Mouse (Mus musculus): ENCODE results near the gene Swt1. TPM values are rescaled to one million over a fixed set of nuclear protein-coding genes. Genes with fewer than 3 reads are reported as not detected.
A peak's percentile ranks its signal among the peaks of the same experiment; 100 is the strongest.
"Not testable (repeated sequence)": the region's sequence is repeated elsewhere in the genome, so short reads cannot be mapped to it uniquely, and the experiment has no call there.

The Swt1 gene
- 24.8 and 30.6 TPM in 2 replicates for polyA plus RNA-seq (2016; fragmentation: Nextera tagmentation; extraction: Ambion mirVana)

DNA sequence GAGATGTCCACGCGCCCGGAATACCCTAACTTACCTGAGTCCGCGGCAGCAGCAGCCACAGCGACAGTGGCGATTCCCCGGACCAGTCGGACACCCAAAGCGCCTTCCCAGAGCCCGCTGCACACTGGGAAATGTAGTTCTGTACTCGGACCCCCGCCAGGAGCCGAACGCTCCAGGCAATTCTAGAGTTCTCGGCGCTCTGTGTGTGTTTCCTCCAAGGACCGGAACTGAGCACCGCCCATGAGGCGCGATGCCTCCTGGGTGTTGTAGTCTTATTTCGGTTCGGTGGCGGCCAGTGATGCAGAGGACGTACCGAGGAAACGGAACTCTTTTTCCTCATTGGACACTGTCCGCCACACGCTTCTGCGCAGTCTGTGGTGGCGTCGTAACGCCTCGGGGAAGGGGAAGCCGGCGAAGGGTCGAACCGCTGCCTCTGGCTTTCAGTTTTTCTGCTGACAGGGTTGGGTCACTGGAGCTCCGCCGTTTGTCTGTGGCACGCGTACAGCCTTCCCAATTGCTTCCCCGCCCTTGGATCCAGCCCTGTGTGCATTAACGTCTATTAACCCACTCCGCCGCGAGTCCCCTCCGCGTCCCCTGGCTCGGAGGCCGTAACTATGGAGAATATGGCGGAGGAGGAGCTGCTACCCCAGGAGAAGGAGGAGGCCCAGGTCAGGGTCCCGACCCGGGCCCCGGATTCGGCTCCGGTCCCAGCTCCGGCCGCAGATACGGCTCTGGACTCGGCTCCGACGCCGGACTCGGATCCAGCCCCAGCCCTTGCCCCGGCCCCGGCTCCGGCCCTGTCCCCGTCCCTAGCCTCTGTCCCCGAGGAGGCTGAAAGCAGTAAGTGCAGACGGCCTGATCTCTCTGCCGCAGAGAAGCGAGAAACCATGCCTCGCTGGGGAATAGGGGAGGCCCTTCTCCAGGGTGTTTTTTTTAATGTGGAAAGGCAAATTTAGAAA, at the start of gene Swt1, which contains the start of gene Trmt1l:
Gene Swt1 (minus strand): TSS at position 193 of the 959 bp plus-strand sequence.
Gene Trmt1l (plus strand): TSS at position 280 of the 959 bp plus-strand sequence.
- H3K9ac ChIP-seq = peak within 1 kb of the TSS; percentile 90
- no peaks in the 10 kb centered on the region for H3K9me3 ChIP-seq
- no peaks in the 10 kb centered on the region for H3K27me3 ChIP-seq
- peak; percentile 100 for ATAC-seq (ENCODE audit: insufficient number of reproducible peaks, insufficient read depth, low FRiP score, low TSS enrichment)
- H3K4me3 ChIP-seq = peak within 1 kb of the TSS; percentile 97
- under 1% methylated on average over 74 of the region's 74 CpGs for WGBS
- peaks cover 13% of the 10 kb centered on the region for H3K4me1 ChIP-seq
- peak within 1 kb of the TSS; percentile 59 for H3K4me2 ChIP-seq (replicated peaks)
- H3K27ac ChIP-seq = peak within 1 kb of the TSS; percentile 97
- peaks cover under 1% of the 10 kb centered on the region; the same call in 1 of the 2 replicates for H3K36me3 ChIP-seq

DNA sequence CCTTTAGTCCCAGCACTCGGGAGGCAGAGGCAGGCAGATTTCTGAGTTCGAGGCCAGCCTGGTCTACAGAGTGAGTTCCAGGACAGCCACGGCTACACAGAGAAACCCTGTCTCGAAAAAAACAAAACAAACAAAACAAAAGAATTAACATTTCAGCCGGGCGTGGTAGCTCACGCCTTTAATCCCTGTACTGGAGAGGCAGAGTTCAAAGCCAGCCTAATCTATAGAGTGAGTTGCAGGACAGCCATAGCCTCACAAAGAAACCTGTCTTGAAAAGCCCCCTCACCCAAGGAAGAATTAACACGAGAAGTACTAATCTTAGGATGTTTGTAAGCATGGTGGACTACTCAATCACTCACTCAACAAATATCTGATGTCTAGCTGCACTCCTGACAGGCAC, 44.1 kb upstream of the Swt1 start:
- peaks cover 74% of the 10 kb centered on the region for H3K36me3 ChIP-seq
- H3K4me1 ChIP-seq; H3K4me2 ChIP-seq (replicated peaks); H3K4me3 ChIP-seq; H3K9me3 ChIP-seq; H3K27me3 ChIP-seq; H3K9ac ChIP-seq; H3K27ac ChIP-seq; ATAC-seq (ENCODE audit: insufficient number of reproducible peaks, insufficient read depth, low FRiP score, low TSS enrichment): not testable (repeated sequence)
- WGBS = 92% methylated on average over 8 of the region's 8 CpGs

DNA sequence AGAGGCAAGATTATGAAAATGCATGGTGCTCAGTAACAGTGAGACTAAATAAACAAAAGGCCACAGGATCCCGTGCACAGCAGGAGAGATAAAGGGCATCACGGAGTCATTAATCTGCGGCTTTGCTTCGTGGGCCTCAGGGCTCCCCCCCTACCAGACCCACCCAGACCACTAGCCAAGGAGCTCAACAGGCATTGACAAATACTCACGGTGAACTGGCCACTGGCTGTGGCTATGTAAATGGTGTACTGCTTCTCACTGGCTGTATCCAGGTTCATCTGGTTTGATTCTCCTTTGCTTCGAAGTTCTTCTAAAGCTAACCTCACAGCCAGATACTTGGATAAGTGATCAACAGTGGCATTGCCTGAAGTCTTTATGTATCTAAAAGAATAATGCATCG, 43.2 kb upstream of the Swt1 start:
- ATAC-seq (ENCODE audit: insufficient number of reproducible peaks, insufficient read depth, low FRiP score, low TSS enrichment) = no peak
- 80% methylated on average over 7 of the region's 7 CpGs for WGBS
- Histone ChIP-seq H3K9me3 (no peaks in the 10 kb centered on the region), H3K4me3 (no peak overlapping the region), H3K4me2 (replicated peaks) (no peak overlapping the region), H3K27ac (no peak overlapping the region), H3K9ac (no peak overlapping the region), H3K36me3 (peaks cover 68% of the 10 kb centered on the region), H3K4me1 (no peaks in the 10 kb centered on the region), H3K27me3 (no peaks in the 10 kb centered on the region)

DNA sequence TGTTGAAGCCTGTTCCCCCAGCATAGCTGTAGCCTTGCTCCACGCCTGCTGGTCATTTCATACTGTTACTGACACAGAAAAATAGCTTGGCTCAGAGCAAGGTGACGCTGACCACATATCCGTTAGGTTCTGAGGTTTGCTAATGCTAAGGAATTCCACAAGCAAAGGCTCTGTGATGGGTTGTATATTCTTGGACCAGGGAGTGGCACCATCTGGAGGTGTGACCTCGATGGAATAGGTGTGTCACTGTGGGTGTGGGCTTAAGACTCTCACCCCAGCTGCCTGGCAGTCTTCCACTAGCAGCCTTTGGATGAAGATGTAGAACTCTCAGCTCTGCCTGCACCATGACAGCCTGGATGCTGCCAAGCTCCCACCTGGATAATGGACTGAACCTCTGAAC, 38.3 kb upstream of the Swt1 start:
- Histone ChIP-seq H3K27ac (no peak overlapping the region), H3K4me2 (replicated peaks) (no peak overlapping the region), H3K27me3 (no peaks in the 10 kb centered on the region), H3K9ac (no peak overlapping the region), H3K4me1 (no peaks in the 10 kb centered on the region), H3K9me3 (no peaks in the 10 kb centered on the region), H3K4me3 (no peak overlapping the region), H3K36me3 (peaks cover 26% of the 10 kb centered on the region)
- 86% methylated on average over 4 of the region's 4 CpGs for whole genome bisulfite sequencing
- 0 out of 2 replicates have a peak, but pooled peaks have one; percentile 47 for ATAC-seq (ENCODE audit: insufficient number of reproducible peaks, insufficient read depth, low FRiP score, low TSS enrichment)

DNA sequence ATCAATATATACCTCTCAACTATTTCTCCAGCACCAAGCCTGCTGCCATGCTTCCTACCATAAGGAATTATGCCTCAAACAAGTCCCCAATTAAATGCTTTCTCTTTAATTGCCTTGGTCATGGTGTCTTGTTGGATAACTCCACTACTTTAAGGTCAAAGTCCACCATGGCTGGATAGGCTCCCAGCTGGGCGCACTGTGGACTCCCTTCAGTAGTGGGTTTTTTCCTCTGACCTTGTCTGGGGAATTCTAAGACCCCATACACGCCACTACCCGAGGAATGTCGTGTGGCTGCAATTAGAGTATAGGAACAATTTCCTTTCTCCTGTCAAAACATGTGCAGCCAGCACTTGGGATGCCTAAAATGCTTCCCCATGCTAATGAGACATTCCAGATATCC, 36.7 kb upstream of the Swt1 start:
- Histone ChIP-seq H3K36me3 (peaks cover 26% of the 10 kb centered on the region), H3K9me3 (no peaks in the 10 kb centered on the region), H3K4me3 (no peak overlapping the region), H3K4me2 (replicated peaks) (no peak overlapping the region), H3K27ac (no peak overlapping the region), H3K9ac (no peak overlapping the region), H3K27me3 (no peaks in the 10 kb centered on the region), H3K4me1 (no peaks in the 10 kb centered on the region)
- no peak for ATAC-seq (ENCODE audit: insufficient number of reproducible peaks, insufficient read depth, low FRiP score, low TSS enrichment)
- 31% methylated on average over 4 of the region's 4 CpGs for WGBS

DNA sequence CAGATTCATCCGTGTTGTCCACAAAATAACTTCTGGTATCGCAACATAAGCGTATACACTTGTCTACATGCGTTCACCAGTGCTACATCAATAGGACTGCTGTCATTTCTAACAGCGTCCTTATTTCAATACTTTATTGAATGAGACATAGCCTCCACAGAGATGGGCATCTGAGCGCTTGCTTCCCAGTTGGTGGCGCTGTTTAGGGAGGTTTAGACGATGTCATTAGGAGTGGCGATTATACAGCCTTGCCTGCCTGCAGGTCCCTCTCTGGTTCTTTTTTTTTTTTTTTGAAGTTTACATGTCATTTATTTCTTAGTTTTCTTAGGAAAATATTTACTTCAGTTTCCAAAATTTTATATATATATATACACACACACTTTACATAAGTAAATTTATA, 33.0 kb upstream of the Swt1 start:
- H3K4me1 ChIP-seq = no peaks in the 10 kb centered on the region
- peaks cover 35% of the 10 kb centered on the region for H3K36me3 ChIP-seq
- no peaks in the 10 kb centered on the region for H3K27me3 ChIP-seq
- H3K4me3 ChIP-seq = no peak overlapping the region
- no peak overlapping the region for H3K4me2 ChIP-seq (replicated peaks)
- H3K9me3 ChIP-seq = no peaks in the 10 kb centered on the region
- 78% methylated on average over 9 of the region's 9 CpGs for WGBS
- ATAC-seq (ENCODE audit: insufficient number of reproducible peaks, insufficient read depth, low FRiP score, low TSS enrichment) = no peak
- H3K27ac ChIP-seq = no peak overlapping the region
- no peak overlapping the region for H3K9ac ChIP-seq

DNA sequence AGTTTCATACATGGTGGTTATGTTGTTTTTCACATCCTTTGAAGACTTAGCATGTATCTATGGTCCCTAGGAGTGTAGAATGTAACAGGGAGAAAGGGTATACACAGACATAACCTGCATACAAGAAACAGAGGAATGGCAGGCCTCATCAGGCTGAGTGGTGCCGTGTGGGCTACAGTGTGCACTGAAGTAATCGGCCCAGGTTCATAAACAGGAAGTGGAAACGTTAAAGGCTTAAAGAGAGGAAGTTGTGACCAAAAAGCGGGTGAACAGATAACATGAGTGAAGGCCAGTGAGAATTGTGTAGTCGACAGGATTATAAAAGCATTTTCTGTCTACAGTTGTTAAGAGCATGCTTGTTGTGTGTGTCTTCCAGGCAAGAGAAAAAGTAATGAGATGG, 28.8 kb upstream of the Swt1 start:
- no peak overlapping the region for H3K4me3 ChIP-seq
- no peak overlapping the region for H3K9ac ChIP-seq
- H3K27ac ChIP-seq = no peak overlapping the region
- no peaks in the 10 kb centered on the region for H3K9me3 ChIP-seq
- H3K27me3 ChIP-seq = no peaks in the 10 kb centered on the region
- ATAC-seq (ENCODE audit: insufficient number of reproducible peaks, insufficient read depth, low FRiP score, low TSS enrichment) = no peak
- 82% methylated on average over 5 of the region's 5 CpGs for WGBS
- peaks cover 52% of the 10 kb centered on the region for H3K36me3 ChIP-seq
- no peak overlapping the region for H3K4me2 ChIP-seq (replicated peaks)
- H3K4me1 ChIP-seq = no peaks in the 10 kb centered on the region

DNA sequence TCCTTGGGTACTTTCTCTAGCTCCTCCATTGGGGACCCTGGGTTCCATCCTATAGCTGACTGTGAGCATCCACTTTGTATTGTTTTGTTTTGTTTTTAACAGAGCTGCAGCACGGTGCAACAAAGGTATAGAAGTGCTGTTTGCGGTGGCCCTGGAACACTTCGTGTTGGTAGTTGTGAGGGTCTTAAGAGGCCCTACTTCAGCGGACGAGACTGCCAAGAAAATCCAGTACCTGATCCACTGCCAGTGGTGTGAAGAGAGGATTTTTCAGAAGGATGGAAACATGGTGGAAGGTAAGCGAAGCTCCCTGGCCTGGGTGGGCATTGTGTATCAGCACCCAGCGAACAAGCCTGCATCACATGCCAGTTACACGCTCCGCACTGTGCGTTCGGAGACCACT, 23.7 kb upstream of the Swt1 start:
- Histone ChIP-seq H3K27me3 (no peaks in the 10 kb centered on the region), H3K36me3 (peaks cover 64% of the 10 kb centered on the region), H3K9me3 (no peaks in the 10 kb centered on the region), H3K4me3 (no peak overlapping the region), H3K27ac (no peak overlapping the region), H3K9ac (no peak overlapping the region), H3K4me2 (replicated peaks) (no peak overlapping the region), H3K4me1 (no peaks in the 10 kb centered on the region)
- 95% methylated on average over 11 of the region's 11 CpGs for WGBS
- ATAC-seq (ENCODE audit: insufficient number of reproducible peaks, insufficient read depth, low FRiP score, low TSS enrichment) = no peak

DNA sequence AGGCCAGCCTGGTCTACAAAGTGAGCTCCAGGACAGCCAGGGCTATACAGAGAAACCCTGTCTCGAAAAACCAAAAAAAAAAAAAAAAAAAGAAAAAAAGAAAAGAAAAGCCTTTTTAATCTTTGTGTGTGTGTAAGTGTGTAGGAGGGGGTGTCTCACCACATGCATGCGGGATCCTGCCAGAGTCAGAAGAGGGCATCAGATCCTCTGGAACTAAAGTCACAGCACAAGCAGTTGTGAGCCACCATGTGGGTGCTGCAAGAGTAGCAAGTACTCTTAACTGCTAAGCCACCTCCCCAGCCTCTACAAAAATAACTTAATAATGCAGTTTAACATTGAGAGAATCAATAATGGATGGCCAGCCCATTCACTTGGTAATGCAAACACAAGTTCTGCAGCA, 22.6 kb upstream of the Swt1 start:
- no peaks in the 10 kb centered on the region for H3K4me1 ChIP-seq
- ATAC-seq (ENCODE audit: insufficient number of reproducible peaks, insufficient read depth, low FRiP score, low TSS enrichment) = no peak
- 98% methylated on average over 2 of the region's 2 CpGs for WGBS
- peaks cover 67% of the 10 kb centered on the region for H3K36me3 ChIP-seq
- no peaks in the 10 kb centered on the region for H3K27me3 ChIP-seq
- H3K4me2 ChIP-seq (replicated peaks) = no peak overlapping the region
- no peak overlapping the region for H3K27ac ChIP-seq
- H3K9me3 ChIP-seq = no peaks in the 10 kb centered on the region
- H3K9ac ChIP-seq = no peak overlapping the region
- no peak overlapping the region for H3K4me3 ChIP-seq

DNA sequence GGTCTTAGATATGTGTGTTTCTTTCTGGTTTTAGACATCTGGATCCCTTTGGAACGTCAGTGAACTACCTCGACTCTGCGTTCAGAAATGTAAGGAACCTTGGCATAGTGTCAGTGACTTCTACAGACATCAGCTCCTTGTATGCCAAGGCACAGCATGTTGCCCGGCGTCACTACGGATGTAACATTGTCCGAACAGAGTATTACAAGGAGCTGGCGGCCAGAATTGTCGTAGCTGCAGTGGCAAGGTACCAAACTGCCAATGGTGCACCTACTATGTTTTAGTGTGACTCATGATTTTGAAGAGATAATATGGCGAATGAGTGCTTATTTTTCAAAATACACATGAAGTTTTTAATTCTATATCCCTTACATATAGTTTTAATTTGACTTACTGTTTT, 21.6 kb upstream of the Swt1 start:
- no peak overlapping the region for H3K4me2 ChIP-seq (replicated peaks)
- H3K9me3 ChIP-seq = no peaks in the 10 kb centered on the region
- no peaks in the 10 kb centered on the region for H3K4me1 ChIP-seq
- WGBS = 94% methylated on average over 10 of the region's 10 CpGs
- H3K27me3 ChIP-seq = no peaks in the 10 kb centered on the region
- no peak for ATAC-seq (ENCODE audit: insufficient number of reproducible peaks, insufficient read depth, low FRiP score, low TSS enrichment)
- H3K4me3 ChIP-seq = no peak overlapping the region
- H3K27ac ChIP-seq = no peak overlapping the region
- peaks cover 77% of the 10 kb centered on the region for H3K36me3 ChIP-seq
- no peak overlapping the region for H3K9ac ChIP-seq

DNA sequence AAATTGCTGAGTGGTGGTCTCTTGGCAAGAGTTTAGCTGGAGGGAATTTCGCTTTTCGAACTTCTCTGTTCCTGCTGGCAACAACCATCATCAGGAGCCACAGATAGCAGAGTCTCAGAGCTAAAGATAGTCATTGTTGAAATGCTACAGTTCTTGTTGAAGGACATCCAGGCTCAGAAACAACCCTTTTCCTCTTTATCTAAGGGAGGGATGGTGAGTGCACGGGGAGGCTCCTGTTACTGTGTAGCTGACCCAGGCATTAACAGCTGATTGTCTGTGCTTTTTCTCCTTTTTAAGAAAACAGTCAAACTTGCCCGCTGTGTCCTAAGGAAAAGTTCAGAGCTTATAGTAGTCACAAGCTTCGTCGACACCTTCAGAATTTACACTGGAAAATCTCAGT, 7.2 kb upstream of the Swt1 start:
- Histone ChIP-seq H3K9me3 (no peaks in the 10 kb centered on the region), H3K4me1 (no peaks in the 10 kb centered on the region), H3K36me3 (peaks cover 49% of the 10 kb centered on the region), H3K4me3 (no peak overlapping the region), H3K27ac (no peak overlapping the region), H3K9ac (no peak overlapping the region), H3K27me3 (no peaks in the 10 kb centered on the region), H3K4me2 (replicated peaks) (no peak overlapping the region)
- WGBS = 88% methylated on average over 6 of the region's 6 CpGs
- ATAC-seq (ENCODE audit: insufficient number of reproducible peaks, insufficient read depth, low FRiP score, low TSS enrichment) = no peak

DNA sequence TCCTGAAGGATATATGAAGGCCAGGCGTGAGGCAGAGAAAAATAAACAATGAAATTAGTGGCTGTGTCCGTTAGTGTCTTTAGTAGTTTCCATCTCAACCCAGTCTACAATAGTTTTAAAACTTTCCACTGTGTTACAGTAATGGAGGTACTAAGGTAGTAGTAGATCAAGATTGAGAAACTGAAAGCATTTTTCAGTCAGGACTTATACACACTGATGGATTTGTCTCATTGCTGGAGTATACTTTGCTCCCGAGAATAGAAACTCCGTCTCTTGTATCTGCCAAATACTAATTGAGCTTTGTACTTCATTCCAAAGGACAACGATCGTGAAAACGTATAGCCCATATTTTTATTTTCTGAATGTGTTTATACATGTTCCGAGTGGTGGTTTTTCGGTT, 1.1 kb upstream of the Swt1 start:
- WGBS = 41% methylated on average over 9 of the region's 9 CpGs
- no peaks in the 10 kb centered on the region for H3K27me3 ChIP-seq
- H3K4me3 ChIP-seq = peak overlapping the region; percentile 97
- peak overlapping the region; percentile 59 for H3K4me2 ChIP-seq (replicated peaks)
- peaks cover 7% of the 10 kb centered on the region for H3K36me3 ChIP-seq
- H3K9me3 ChIP-seq = no peaks in the 10 kb centered on the region
- ATAC-seq (ENCODE audit: insufficient number of reproducible peaks, insufficient read depth, low FRiP score, low TSS enrichment) = no peak
- peak overlapping the region; percentile 97 for H3K27ac ChIP-seq
- H3K9ac ChIP-seq = peak overlapping the region; percentile 90
- peaks cover 13% of the 10 kb centered on the region for H3K4me1 ChIP-seq

Measured in embryonic facial prominence, embryonic 12.5 days (tissue).